Comparison of ENCODE assay signal across 8 mouse cellular contexts in the genomic region with DNA sequence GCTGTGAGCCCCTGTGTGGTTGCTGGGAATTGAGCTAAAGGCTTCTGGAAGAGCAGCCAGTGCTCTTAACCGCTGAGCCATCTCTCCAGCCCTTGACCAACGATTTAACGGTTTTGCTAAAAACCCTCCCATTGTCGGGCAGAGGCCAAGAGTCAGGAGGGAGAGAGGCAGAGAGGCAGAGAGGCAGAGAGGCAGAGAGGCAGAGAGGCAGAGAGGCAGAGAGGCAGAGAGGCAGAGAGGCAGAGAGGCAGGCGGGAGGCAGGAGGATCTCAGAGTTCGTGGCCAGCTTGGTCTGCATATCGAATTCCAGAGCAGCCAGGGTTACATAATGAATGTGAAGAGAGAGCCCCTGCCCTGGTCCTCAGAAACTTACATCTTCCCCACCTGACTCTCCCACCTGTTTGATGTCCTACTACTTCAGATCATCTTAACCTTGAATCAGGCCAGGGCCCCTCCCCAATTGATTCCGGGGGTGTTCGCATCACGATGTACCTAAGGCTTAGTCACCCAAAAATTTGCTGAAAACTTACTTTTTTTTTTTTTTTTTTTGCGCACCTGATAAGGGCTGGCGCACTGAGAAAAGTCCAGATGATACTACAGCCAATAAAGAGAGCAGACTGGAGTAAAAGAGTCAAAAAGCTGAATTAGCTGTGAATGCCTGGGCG. TPM values are rescaled to one million over a fixed set of nuclear protein-coding genes. Genes with fewer than 3 reads are reported as not detected.
DNase-seq lines count a peak whose midpoint lies in the region; ATAC-seq and TF ChIP-seq lines count a peak whose summit lies in the region.

No protein-coding gene starts in this region.

- H3K4me1 ChIP-seq in megakaryocyte, embryonic 14.5 days, result peaks cover 22% of the 10 kb centered on the region
- no peaks in the 10 kb centered on the region for H3K4me1 ChIP-seq in intestine, postnatal 0 days (replicated peaks; ENCODE audit: control insufficient read depth, insufficient read depth, low read length)
- no peaks in the 10 kb centered on the region for H3K4me1 ChIP-seq in olfactory bulb, adult 2 months (ENCODE audit: control insufficient read depth, insufficient read depth, low read length)

- H3K27me3 ChIP-seq in megakaryocyte, embryonic 14.5 days (replicated peaks), result peaks cover 38% of the 10 kb centered on the region
- H3K27me3 ChIP-seq in intestine, postnatal 0 days (replicated peaks; ENCODE audit: control insufficient read depth, insufficient read depth, low read length), result no peaks in the 10 kb centered on the region

- DNase-seq in adrenal gland, adult (ENCODE audit: inconsistent age in 2 of 2, low spot score in 1 of 2), result peak; percentile 23 to 47
- DNase-seq in adrenal gland, adult 2 months, result no peak
- DNase-seq in layer of hippocampus, postnatal 25 days (ENCODE audit: extremely low spot score in 1 of 2, low spot score in 1 of 2), result no peak
- DNase-seq in right cerebral cortex, adult 18-20 months, result no peak

- H3K27ac ChIP-seq in intestine, postnatal 0 days (ENCODE audit: low read depth, low read length), result no peak overlapping the region
- no peak overlapping the region for H3K27ac ChIP-seq in olfactory bulb, adult 2 months (ENCODE audit: insufficient read depth, low read depth, low read length)

- no peak for TF ChIP-seq CTCF in intestine, postnatal 0 days (IDR thresholded peaks at IDR 0.05; ENCODE audit: low read depth)
- TF ChIP-seq CTCF in olfactory bulb, adult 2 months (IDR thresholded peaks at IDR 0.05; ENCODE audit: insufficient read depth, low read depth, low read length), result no peak

- ATAC-seq in megakaryocyte, adult 5-6 weeks (ENCODE audit: poor library complexity, severe bottlenecking), result no peak
- no peak for ATAC-seq in intestine, postnatal 0 days

- no peak overlapping the region for H3K9ac ChIP-seq in intestine, postnatal 0 days (ENCODE audit: low read depth, low read length)

- peak overlapping the region; percentile 94 for H3K4me3 ChIP-seq in megakaryocyte, embryonic 14.5 days (replicated peaks)
- peak overlapping the region; percentile 51 for H3K4me3 ChIP-seq in intestine, postnatal 0 days (ENCODE audit: low read depth, low read length)
- H3K4me3 ChIP-seq in olfactory bulb, adult 2 months (ENCODE audit: insufficient read depth, low read depth, low read length), result peak overlapping the region; percentile 68

- no peaks in the 10 kb centered on the region for H3K36me3 ChIP-seq in megakaryocyte, embryonic 14.5 days (replicated peaks; ENCODE audit: low read length)
- H3K36me3 ChIP-seq in intestine, postnatal 0 days (ENCODE audit: control insufficient read depth, insufficient read depth), result no peaks in the 10 kb centered on the region

- peaks cover 5% of the 10 kb centered on the region; the same call in 1 of the 2 replicates for H3K9me3 ChIP-seq in megakaryocyte, embryonic 14.5 days
- no peaks in the 10 kb centered on the region for H3K9me3 ChIP-seq in intestine, postnatal 0 days (ENCODE audit: control insufficient read depth)

- 16% methylated on average over 13 of the region's 13 CpGs for WGBS in intestine, postnatal 0 days
- WGBS in olfactory bulb, adult 2 months, result 16% methylated on average over 13 of the region's 13 CpGs

- H3K4me2 ChIP-seq in intestine, postnatal 0 days (replicated peaks; ENCODE audit: low read depth), result peak overlapping the region; percentile 83

- TF ChIP-seq POLR2A in olfactory bulb, adult 2 months (IDR thresholded peaks at IDR 0.05; ENCODE audit: insufficient read depth, low read depth, low read length), result no peak

RNA-seq across cellular contexts. Expression of a gene that starts 13.1 kb away (rescaled TPM):
- total RNA-seq in adrenal gland, adult 2 months (2021), result 1 to 10 TPM; 1.8 to 2.9 TPM
- 0.22 and 0.49 TPM in 2 replicates for polyA plus RNA-seq in adrenal gland, adult 2 months (2012; rRNA removed)
- polyA plus RNA-seq in megakaryocyte, embryonic 14.5 days (2012; ENCODE audit: insufficient read depth, low replicate concordance), result 0.26 TPM in 1 of 2 replicates, not detected in the other
- 0.18 and 1.6 TPM in 2 replicates for total RNA-seq in megakaryocyte, adult 5-6 weeks (2015)
- total RNA-seq in megakaryocyte, adult 5-6 weeks (2017), result 0.37 and 1.1 TPM in 2 replicates
- polyA plus RNA-seq in intestine, postnatal 0 days (2015; fragmentation: Nextera tagmentation; extraction: Ambion mirVana), result 26.6 and 37.7 TPM in 2 replicates
- not detected in 2 replicates for polyA plus RNA-seq in olfactory bulb, adult 2 months (2012; ENCODE audit: insufficient read depth, insufficient read length, low replicate concordance, missing spikeins)
- 1 to 10 TPM; 3.5 to 4.0 TPM for total RNA-seq in layer of hippocampus, postnatal 25 days (2021)

RNA-seq across cellular contexts. Expression of a gene that starts 58.9 kb away (rescaled TPM):
- 10 to 100 TPM; 20.4 to 33.6 TPM for total RNA-seq in adrenal gland, adult 2 months (2021)
- polyA plus RNA-seq in adrenal gland, adult 2 months (2012; rRNA removed), result 6.6 and 7.0 TPM in 2 replicates
- 3.8 TPM in 1 of 2 replicates, not detected in the other for polyA plus RNA-seq in megakaryocyte, embryonic 14.5 days (2012; ENCODE audit: insufficient read depth, low replicate concordance)
- 0.29 and 0.66 TPM in 2 replicates for total RNA-seq in megakaryocyte, adult 5-6 weeks (2015)
- 0.45 and 1.3 TPM in 2 replicates for total RNA-seq in megakaryocyte, adult 5-6 weeks (2017)
- 67.9 and 88.6 TPM in 2 replicates for polyA plus RNA-seq in intestine, postnatal 0 days (2015; fragmentation: Nextera tagmentation; extraction: Ambion mirVana)
- polyA plus RNA-seq in olfactory bulb, adult 2 months (2012; ENCODE audit: insufficient read depth, insufficient read length, low replicate concordance, missing spikeins), result not detected in 2 replicates
- total RNA-seq in layer of hippocampus, postnatal 25 days (2021), result 1 to 10 TPM; 5.2 to 5.9 TPM

RNA-seq across cellular contexts. Expression of a gene that starts 59.0 kb away (rescaled TPM):
- total RNA-seq in adrenal gland, adult 2 months (2021), result under 1 TPM; 0.66 to 0.75 TPM
- 0.16 and 0.19 TPM in 2 replicates for polyA plus RNA-seq in adrenal gland, adult 2 months (2012; rRNA removed)
- 0.03 TPM in 1 of 2 replicates, not detected in the other for polyA plus RNA-seq in megakaryocyte, embryonic 14.5 days (2012; ENCODE audit: insufficient read depth, low replicate concordance)
- not detected in 2 replicates for total RNA-seq in megakaryocyte, adult 5-6 weeks (2015)
- not detected in 2 replicates for total RNA-seq in megakaryocyte, adult 5-6 weeks (2017)
- 1.3 TPM in 2 replicates for polyA plus RNA-seq in intestine, postnatal 0 days (2015; fragmentation: Nextera tagmentation; extraction: Ambion mirVana)
- not detected in 2 replicates for polyA plus RNA-seq in olfactory bulb, adult 2 months (2012; ENCODE audit: insufficient read depth, insufficient read length, low replicate concordance, missing spikeins)
- 10 to 100 TPM; 18.0 to 20.6 TPM for total RNA-seq in layer of hippocampus, postnatal 25 days (2021)

Comparison
In these comparisons a context has a peak if more than half of its experiments do, and no peak if none do; other contexts are left out.
1. DNase-seq: peak in adrenal gland, adult (2 of 2); none in adrenal gland, adult 2 months (single experiment), layer of hippocampus, postnatal 25 days (0 of 2) and right cerebral cortex, adult 18-20 months (single experiment).
2. Peak in every context shown above with its lines, with median percentiles within 50 percentile points of each other: H3K4me3 ChIP-seq.